Mouse (Mus musculus) 416B (cell line): ENCODE measurements around the gene Mydgf.
A peak's percentile ranks its signal among the peaks of the same experiment; 100 is the strongest.

Experiments
- DNase-seq: peaks from one replicate; pipeline ENCODE4 v3.0.0; 2011; ENCODE audit warnings: low read depth

Gene Mydgf

DNA sequence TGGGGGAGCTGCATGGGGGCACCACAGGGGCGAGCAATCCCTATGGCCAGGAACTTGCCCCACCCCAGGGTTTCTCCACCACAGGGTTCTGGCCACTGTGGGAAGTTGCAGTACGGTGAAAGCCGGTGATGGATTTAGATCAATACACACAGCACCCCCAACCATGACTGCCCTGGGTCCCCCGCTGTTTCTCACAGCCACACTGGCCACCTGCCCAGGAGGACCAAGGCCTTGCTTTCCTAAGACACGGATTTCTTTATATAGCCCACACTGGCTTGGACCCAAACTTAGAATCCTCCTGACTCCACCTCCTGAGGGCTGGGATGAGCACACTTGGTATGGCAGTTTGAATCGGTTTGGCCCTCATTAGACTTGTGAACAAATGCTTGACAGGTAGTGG lies 7.5 kb upstream of the Mydgf start:
- no peak for DNase-seq

DNA sequence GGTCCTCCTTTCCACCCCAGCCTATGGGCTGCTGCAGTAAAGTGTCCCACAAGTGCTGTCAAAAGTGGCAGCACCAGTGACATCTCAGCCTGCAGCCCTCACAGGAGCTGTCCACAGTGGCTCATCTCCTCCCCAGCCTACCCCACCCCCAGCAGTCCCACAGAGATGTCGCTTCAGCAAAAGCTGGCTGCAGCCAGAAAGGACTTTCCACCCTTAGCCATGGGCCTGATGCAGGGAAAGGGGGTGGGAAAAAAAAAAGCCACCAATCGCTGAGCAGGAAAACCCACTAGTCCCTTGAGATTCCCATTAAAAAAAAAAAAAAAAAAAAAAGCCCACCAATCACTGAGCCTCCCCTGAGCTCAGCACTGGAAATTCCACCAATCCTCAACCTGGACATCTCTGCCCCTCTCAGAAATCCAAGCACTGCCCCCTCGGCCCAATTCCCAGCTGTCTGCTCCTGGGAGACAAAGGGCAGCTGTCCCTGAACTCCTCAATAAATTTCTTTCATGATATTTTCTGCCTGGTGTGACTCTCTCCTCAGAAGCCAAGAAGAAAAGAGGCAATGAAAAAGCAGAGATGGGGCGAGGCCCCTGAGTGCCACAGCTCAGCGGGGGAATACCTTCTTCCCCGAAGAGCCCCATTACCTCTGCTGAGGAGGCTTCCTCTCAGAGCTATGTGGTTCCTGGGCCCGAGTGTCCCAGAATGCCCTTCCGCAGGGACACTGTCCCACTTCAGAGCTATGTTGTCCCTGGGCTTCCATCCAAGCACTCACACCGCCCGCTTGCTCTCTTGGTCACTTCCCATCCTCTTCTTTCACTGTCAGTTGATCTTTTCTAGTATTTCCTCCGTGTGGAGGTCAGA lies 1.8 kb upstream of the Mydgf start:
- DNase-seq = no peak

DNA sequence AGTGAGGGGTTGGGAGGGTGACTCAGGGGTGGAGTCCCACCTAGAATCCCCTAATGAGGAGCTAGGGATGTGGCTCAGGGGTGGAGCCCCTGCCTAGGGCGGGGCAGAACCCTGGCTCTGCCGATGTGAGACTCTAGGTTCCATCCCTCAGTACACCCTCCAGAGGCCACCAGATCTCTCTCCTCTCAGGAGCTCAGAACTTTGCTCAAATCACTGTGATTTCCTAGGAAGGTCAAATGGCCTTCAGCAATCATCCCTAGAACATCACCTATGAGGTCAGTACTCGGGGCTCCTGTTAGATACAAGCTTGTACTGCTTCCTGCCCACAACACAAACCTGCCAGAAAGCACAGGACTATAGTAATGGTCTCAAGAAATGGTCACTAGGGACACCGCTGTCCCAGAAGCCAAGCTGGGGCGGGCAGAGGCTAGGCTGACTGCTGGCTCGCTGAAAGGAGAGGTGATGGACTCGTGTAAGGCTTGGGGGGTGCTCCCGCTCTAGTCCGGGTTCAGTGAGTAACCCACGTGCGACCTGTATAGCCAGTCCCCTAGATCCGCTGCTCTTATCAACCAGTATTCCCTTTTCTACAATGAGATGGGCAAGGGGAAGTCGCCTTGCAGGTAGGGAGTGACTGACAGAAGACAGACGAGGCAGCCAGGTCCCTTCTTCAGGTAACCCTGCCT lies 604 bp downstream of the Mydgf start:
- peak; percentile 62 for DNase-seq

DNA sequence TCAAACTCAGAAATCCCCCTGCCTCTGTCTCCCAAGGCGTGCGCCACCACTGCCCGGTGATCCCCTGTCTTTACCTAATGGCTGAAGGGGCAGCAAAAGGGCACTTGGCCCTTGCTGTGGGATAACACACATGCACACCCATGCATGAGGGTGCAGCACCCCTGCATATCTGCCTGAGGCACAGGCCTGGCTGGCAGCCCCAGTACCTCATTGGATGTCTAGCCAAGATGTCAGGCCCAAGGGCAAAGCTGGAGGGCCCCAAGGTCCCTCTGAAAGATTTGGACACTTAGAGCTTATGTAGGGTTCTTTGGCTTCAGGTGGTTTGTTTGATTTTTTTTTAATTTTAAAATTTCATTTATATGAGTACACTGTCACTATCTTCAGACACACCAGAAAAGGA lies 8.3 kb downstream of the Mydgf start:
- DNase-seq = no peak

DNA sequence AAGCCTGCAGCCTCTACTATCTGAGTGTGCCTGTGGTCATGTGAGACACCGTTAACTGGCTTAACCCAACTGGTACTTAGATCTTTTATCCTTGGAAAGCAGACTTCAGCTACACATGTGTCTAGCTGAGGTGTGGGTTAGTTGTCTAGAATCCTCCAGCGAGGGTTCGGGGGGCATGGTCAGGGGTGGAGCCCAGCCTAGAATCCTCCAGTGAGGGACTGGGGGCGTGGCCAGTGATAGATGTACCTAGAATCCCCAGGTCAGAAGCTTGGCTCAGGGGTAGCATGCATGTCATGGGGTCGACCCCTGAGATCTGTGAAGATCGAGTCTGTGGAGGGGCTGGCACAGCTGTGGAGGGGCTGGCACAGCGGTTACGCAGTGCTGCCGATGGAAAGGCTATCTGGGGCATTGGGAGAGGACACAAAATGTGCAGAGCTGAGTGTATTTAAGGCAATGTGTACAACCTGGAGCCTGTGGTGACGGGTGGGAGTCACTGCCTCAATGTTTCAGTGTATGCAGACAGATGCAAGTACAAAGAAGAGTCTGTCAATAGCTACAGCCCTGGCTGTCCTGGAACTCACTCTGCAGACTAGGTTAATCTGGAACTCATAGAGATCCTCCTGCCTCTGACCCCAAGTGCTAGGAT lies 10.2 kb downstream of the Mydgf start:
- no peak for DNase-seq

DNA sequence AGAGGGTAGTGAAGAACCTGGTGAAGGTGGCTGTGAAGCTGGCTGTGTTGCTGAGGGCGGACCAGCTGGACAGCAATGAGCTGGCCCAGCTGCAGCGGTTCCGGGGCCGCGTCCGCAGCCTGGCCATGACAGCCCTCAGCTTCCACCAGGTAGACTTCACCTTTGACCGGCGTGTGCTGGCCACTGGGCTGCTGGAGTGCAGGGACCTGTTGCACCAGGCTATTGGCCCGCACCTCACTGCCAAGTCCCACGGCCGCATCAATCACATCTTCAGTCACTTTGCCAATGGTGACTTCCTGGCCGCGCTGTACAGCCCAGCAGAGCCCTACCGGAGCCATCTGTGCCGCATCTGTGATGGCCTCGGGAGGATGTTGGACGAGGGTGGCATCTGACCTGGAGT lies 11.8 kb downstream of the Mydgf start:
- no peak for DNase-seq

DNA sequence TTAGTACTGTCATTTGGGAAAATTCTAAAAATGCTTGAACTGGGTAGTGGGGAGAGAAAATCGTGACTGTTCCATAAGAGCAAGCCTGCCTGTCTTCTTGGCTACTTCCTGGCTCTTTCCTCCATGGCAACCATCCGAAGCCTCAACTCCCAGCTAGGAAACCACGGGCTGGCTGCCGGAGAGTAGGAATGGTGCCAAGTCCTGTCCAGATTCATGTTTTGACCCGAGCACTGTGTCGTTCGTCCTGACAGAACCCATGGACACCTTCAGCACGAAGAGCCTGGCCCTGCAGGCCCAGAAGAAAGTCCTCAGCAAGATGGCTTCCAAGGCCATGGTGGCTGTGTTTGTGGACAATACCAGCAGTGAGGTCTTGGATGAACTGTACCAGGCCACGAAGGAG lies 12.3 kb downstream of the Mydgf start:
- no peak for DNase-seq

DNA sequence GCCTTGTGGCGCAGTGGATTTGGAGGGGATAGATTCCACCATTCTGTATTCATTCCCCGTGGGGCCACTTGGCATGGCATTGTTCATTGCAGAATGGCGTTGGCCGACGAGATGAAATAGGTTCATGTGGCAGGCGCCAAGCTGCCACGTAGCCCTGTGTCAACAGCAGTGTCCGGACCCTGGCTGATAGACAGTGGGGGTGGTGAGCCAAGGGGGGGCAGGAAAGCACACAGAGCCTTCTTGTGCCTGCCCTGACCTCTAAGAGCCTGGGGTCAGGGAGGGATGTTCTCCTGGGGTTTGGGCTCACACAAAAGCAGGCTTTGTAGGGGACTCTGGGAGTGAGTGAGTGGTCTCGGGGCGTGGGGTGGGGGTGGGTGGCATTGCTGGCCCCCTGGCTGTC lies 13.1 kb downstream of the Mydgf start:
- DNase-seq = no peak

DNA sequence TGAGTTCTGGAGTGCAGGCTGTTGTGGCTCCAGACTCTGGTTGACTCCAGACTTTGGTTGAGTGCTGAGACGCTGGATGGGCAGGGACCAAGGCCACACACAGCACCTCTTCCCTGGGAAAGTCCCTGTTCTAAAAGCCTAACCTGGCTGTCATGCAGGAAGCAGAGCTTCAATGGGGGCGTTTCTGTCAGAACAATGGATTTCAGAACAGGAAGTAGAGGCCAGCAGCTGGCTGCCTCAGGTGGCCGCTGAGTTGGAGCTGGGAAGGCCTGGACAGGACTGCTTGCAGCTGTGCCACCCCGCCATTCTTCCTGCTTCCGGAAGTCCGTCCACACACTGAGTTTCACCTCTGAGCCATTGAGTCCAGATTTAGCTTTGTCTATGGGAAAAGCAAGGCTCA lies 13.9 kb downstream of the Mydgf start:
- no peak for DNase-seq

DNA sequence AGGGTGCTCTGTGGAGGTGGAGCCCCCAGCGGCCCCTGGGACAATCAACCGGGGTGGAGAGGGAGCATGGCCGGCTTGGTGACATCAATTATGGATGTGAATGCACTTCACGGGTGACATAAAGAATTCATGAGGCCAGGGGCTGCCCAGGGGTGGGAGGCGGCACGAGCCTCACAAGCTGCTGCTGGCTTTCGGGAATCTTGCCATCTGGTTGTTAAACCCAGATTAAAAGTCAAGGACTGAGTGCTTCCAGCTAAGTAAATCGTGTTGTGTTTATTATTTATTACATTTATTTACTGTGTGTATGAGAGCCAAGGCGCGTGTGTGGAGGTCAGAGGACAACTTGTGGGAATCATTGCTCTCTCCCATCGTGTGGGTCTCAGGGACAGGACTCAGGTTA lies 18.0 kb downstream of the Mydgf start:
- DNase-seq = no peak

DNA sequence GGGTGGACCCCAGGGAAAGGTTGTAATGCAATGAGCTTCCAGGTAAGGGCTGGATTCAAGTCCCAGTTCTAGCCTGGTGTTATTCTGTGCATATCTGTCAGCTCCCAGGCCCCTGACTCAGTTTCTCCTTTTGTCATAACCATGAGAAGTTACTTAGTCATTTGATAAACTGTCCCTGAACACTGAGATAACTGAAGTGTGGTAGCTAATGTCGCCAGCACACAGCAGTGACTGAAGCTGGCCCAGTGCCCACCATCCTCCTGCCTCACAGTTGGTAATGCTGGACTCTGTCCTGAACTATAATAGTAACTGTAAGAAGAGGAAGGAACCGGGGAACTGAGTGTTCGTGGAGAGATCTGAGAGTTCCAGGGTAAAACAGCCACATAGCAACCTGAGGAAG lies 19.2 kb downstream of the Mydgf start:
- DNase-seq = no peak

DNA sequence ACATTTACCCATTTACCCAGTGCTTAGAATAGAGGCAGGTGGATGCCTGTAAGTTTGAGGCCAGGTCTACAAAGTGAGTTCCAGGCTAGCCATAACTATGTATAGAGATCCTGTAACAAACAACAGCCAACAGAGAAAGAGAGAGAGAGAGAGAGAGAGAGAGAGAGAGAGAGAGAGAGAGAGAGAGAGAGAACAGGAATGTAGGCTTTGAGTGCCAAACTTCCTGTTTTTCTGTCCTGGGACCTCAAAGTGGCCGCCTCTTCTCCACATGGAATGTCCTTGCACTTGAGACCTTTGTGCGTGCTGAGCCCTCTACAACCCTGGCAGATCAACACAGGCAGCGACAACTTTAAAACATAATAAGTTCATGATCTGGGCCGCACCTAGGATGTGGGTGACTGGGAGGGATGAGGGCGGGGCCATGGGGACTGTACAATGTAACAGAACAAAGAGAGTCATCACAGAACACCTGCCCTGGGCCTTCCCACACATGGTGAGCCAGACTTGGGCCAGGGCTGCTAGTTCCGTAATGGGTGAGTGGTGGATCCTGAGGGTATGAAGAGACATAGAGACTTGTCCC lies 20.1 kb downstream of the Mydgf start:
- no peak for DNase-seq

DNA sequence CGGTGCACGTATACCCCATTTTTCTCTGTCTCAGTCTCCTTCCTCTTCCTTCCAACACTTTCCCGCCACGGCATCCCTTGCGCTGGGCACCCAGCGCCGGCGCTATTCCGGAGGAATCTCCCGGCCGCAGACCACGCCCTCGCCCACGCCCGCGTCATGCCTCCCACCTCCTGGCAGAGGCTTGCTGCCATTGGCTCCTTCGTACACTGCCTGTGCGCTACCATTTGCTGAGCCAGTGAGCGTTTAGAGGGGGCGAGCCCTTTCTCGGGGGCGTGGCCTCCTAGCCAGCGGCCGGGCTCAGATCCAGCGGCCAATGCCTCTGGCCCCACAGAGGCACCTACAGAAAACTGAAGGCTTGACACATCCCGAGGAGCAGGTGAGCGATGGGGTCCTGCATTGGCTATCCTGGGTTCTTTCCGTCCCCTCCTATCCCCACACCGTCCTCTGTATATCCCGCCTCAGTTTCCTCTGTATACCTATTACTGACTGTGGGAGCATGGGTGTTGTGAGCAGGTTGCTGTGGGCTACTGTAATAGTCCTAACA lies 21.4 kb downstream of the Mydgf start, which contains the start of gene Tnfaip8l1:
TSS of gene Tnfaip8l1 (plus strand) at position 247 of the 544 bp plus-strand sequence.
- DNase-seq = peak; percentile 95

DNA sequence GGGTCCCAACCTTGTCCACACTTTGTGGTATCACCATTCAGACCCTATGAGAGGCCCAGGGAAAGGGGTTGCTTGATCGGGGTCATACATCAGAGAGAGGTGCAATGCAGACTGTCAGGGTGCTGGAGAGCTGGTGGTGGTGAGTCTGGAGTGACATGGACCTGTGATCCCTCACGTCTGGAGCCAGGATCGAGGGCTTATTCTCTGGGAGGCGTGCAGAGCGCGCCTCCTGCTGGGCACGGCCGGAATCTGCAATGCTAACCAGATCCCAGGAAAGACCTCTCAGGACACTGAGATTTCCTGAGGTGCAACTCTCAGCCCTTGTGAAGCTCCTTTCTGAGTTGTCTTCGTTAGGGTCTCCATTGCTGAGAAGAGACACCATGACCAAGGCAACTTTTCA lies 24.0 kb downstream of the Mydgf start:
- peak; percentile 80 for DNase-seq

DNA sequence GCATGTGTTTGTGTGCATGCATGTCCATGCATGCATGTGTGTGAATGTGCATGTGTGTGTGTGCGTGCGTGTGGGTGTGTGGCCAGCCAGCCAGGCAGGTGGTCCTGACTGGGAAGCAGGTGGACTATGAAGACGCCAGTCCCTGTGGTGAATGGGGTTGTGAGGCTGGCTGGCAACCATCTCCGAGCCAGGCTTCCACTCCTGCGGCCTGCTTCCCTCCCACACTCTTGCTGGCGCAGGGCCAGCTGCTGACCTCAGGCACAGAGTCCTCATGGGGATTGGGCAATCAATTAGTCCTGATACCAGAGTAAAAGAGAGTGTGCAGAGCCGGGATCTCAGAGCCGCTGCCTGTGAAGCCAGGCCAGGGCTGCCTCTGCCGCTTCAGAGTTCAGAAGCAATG lies 30.1 kb downstream of the Mydgf start:
- peak; percentile 93 for DNase-seq

DNA sequence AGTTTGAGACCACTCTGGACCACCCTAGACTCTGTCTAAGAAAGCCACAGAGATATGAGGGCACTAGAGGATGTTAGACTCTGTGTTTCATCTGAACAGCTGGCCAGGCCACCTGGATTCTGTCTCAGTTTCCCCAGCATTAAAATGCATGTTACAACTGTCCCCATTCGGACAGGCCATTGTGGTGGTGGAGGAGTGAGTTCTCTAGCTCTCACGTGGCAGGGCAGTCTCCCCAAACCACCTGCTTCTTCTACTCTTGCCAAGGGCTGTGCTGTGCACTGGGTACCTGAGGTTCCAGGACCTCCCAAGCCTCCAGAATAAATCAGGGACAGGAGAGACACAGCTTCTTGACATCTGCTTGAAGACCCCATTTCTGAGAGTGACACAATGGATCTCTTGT lies 33.8 kb downstream of the Mydgf start:
- no peak for DNase-seq

DNA sequence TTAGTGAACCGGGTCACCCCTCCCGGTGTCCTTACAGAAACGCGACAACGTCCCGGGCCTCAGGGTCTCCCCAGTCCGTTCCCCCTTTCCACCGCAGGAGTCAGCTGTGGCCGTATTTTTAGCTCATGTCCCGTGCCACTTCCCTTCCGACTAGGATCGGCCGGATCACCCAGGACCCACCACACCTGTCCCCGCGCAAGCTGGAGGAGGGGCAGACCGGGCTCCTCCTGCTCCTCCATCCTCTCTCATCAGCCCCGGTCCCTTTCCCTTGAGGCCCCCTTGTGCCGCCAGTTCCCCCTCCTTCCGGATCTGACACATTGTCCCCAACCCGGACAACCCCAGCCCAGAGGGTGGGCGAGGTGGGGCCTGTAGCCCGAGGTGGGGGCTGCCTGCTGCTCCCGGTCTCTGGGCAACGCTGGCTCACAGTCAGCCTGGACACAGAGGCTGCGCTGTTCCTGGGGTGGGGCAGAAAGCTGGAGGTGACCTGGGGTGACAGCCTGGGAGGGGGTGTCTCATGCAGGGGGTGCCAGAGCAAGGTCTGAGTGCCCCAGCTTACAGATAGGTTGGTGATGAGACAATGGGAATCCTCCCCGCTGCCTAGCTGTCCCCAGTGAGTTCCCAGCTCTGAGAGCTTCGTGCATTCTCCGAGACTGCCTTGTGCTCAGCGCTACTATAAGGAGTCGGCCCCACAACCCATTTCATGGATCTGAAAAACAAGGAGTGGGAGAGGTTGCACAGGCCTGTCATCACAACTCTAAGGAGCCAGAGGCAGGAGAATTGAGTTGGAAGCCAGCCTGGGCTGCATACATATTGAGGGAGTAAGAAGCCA lies 34.7 kb downstream of the Mydgf start:
- no peak for DNase-seq

DNA sequence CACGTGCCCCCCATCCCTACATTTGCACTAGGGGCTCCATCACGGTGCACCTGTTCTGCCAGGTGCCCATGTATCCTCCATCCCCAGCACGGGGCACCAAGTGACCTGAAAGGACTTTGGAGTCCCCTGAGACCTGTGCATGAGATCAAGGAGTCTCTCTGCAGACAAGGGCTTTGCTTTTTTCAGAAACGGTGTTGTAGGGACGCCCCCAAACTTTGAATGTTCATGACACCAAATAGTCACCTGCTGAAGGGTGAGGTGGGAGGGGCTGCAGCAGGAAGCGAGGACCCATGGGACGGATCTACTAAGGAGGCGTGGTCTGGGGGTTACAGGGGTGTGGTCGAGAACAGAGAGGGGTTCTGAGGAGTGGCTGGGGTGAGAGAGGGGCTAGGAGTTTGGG lies 35.4 kb downstream of the Mydgf start:
- no peak for DNase-seq

DNA sequence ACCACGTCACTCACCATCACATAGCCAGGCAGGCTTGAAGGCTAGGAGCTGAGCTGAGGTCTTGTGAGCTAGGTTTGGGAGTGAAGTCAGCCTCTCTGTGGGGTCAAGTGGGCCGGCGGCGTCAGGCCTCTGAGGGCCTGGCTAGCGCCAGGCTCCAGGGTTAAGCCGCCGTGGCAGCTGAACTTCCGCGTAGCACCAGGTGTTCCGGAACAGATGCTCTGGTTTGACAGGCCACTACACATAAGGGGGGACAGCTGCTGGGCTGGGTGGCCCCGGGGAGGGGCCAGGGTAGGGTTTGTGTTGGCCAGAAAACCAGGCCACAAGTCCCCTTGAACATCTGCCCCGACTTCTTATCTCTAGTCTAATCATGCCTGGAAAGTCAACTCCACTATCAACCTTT lies 36.3 kb downstream of the Mydgf start:
- no peak for DNase-seq

DNA sequence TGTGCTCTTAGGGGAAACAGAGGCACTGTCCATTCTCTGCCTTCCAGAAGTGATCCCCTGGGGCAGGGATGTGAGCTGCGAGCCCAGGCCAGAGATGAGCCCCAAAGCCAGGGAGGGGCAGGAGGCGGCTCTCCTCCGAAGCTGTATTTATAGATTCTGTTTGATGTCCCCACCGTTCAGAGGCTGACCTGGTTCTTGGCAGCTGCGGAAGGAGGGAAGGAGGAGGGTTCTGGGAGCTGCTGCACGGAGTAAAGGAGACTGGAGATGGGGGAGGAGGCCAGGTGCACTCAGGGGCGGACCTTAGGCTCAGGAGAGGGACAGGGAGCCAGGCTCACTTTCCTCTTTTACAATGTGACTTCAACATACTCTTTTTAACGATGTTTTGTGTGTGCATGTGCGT lies 37.6 kb downstream of the Mydgf start:
- DNase-seq = no peak

DNA sequence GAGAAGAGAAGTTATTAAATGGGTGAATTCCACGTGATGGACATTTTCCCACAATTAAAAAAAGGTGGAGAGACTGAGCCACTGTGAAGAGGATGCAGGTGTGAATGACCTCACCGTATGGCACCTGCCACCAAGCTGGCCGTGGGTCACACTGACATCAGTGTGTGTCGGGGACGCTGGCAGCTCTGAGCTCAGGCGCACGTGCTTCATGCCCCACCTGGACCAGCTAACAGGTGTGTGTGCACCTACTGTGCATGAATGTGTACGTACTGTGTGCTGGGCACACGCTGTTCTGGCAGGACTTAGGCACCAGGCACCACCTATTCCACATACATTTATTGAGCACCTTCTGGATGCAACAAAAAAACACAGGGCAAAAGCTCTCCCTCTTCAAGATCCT lies 39.2 kb downstream of the Mydgf start:
- DNase-seq = no peak
